Mouse (Mus musculus): ENCODE data around the gene Rabep2. TPM values are rescaled to one million over a fixed set of nuclear protein-coding genes. Genes with fewer than 3 reads are reported as not detected.

The Rabep2 gene
- polyA plus RNA-seq, 1 experiment from 2014 or later: 19.1 TPM

- ATAC-seq (ENCODE audit: extremely low read depth, insufficient number of reproducible peaks, low FRiP score, low TSS enrichment): 0 out of 2 replicates have a peak, but pooled peaks have one; percentile 21
- peaks cover 38% of the 10 kb centered on the region for H3K4me1 ChIP-seq
- 11% methylated on average over 7 of the region's 7 CpGs for WGBS
- no peak overlapping the region for H3K4me3 ChIP-seq
- peaks cover 44% of the 10 kb centered on the region for H3K36me3 ChIP-seq
- H3K9me3 ChIP-seq: no peaks in the 10 kb centered on the region
- H3K27me3 ChIP-seq (replicated peaks): peaks cover 13% of the 10 kb centered on the region; the same call in 1 of the 2 replicates
- H3K27ac ChIP-seq (replicated peaks): peak overlapping the region; percentile 86
- H3K9ac ChIP-seq: peak overlapping the region; percentile 61
- H3K4me2 ChIP-seq: peak overlapping the region; percentile 4
Observed at GRCm38 (mm10) chr7:126465246-126466030, 36.9 kb downstream of the Rabep2 start.

GRCm38 (mm10) chr7:126466116-126466515, 37.6 kb downstream of the Rabep2 start:
- no peak overlapping the region for H3K4me3 ChIP-seq
- no peak overlapping the region for H3K4me2 ChIP-seq
- 55% methylated on average over 9 of the region's 9 CpGs for WGBS
- H3K27me3 ChIP-seq (replicated peaks): peaks cover 13% of the 10 kb centered on the region; the same call in 1 of the 2 replicates
- peaks cover 42% of the 10 kb centered on the region for H3K4me1 ChIP-seq
- H3K27ac ChIP-seq (replicated peaks): peak overlapping the region; percentile 86
- H3K9me3 ChIP-seq: no peaks in the 10 kb centered on the region
- peaks cover 51% of the 10 kb centered on the region for H3K36me3 ChIP-seq
- H3K9ac ChIP-seq: peak overlapping the region; percentile 61
- no peak for ATAC-seq (ENCODE audit: extremely low read depth, insufficient number of reproducible peaks, low FRiP score, low TSS enrichment)

GRCm38 (mm10) chr7:126466707-126467106, 38.1 kb downstream of the Rabep2 start:
- H3K9me3 ChIP-seq: no peaks in the 10 kb centered on the region
- H3K4me3 ChIP-seq: no peak overlapping the region
- peaks cover 57% of the 10 kb centered on the region for H3K36me3 ChIP-seq
- WGBS: 83% methylated on average over 5 of the region's 5 CpGs
- H3K9ac ChIP-seq: no peak overlapping the region
- ATAC-seq (ENCODE audit: extremely low read depth, insufficient number of reproducible peaks, low FRiP score, low TSS enrichment): no peak
- H3K4me2 ChIP-seq: no peak overlapping the region
- peaks cover 13% of the 10 kb centered on the region; the same call in 1 of the 2 replicates for H3K27me3 ChIP-seq (replicated peaks)
- peaks cover 45% of the 10 kb centered on the region for H3K4me1 ChIP-seq
- H3K27ac ChIP-seq (replicated peaks): peak overlapping the region; percentile 86

- peaks cover 62% of the 10 kb centered on the region for H3K36me3 ChIP-seq
- H3K9me3 ChIP-seq: no peaks in the 10 kb centered on the region
- WGBS: 63% methylated on average over 5 of the region's 5 CpGs
- no peak overlapping the region for H3K9ac ChIP-seq
- H3K4me1 ChIP-seq: peaks cover 45% of the 10 kb centered on the region
- no peak for ATAC-seq (ENCODE audit: extremely low read depth, insufficient number of reproducible peaks, low FRiP score, low TSS enrichment)
- H3K4me3 ChIP-seq: no peak overlapping the region
- H3K27me3 ChIP-seq (replicated peaks): peaks cover 7% of the 10 kb centered on the region; the same call in 1 of the 2 replicates
- H3K27ac ChIP-seq (replicated peaks): no peak overlapping the region
- no peak overlapping the region for H3K4me2 ChIP-seq
Observed at GRCm38 (mm10) chr7:126467271-126467670, 38.7 kb downstream of the Rabep2 start.

GRCm38 (mm10) chr7:126467834-126468627, 39.5 kb downstream of the Rabep2 start:
- H3K4me2 ChIP-seq: no peak overlapping the region
- H3K9ac ChIP-seq: no peak overlapping the region
- 86% methylated on average over 18 of the region's 18 CpGs for WGBS
- H3K4me1 ChIP-seq: peaks cover 46% of the 10 kb centered on the region
- no peak for ATAC-seq (ENCODE audit: extremely low read depth, insufficient number of reproducible peaks, low FRiP score, low TSS enrichment)
- peaks cover 70% of the 10 kb centered on the region for H3K36me3 ChIP-seq
- 0 out of 2 replicates have a peak, but pooled peaks cover under 1% of the 10 kb centered on the region for H3K27me3 ChIP-seq (replicated peaks)
- no peaks in the 10 kb centered on the region for H3K9me3 ChIP-seq
- H3K27ac ChIP-seq (replicated peaks): no peak overlapping the region
- no peak overlapping the region for H3K4me3 ChIP-seq

- Histone ChIP-seq H3K27me3 (replicated peaks) (no peaks in the 10 kb centered on the region), H3K9ac (no peak overlapping the region), H3K4me2 (no peak overlapping the region), H3K4me1 (peaks cover 42% of the 10 kb centered on the region), H3K27ac (replicated peaks) (no peak overlapping the region), H3K9me3 (no peaks in the 10 kb centered on the region), H3K4me3 (no peak overlapping the region), H3K36me3 (peaks cover 71% of the 10 kb centered on the region)
- 58% methylated on average over 6 of the region's 6 CpGs for WGBS
- ATAC-seq (ENCODE audit: extremely low read depth, insufficient number of reproducible peaks, low FRiP score, low TSS enrichment): no peak
Observed at GRCm38 (mm10) chr7:126470077-126470476, 41.5 kb downstream of the Rabep2 start.

GRCm38 (mm10) chr7:126471361-126471760, 42.8 kb downstream of the Rabep2 start:
- no peaks in the 10 kb centered on the region for H3K27me3 ChIP-seq (replicated peaks)
- no peaks in the 10 kb centered on the region for H3K9me3 ChIP-seq
- peaks cover 68% of the 10 kb centered on the region for H3K36me3 ChIP-seq
- peaks cover 38% of the 10 kb centered on the region for H3K4me1 ChIP-seq
- H3K27ac ChIP-seq (replicated peaks): no peak overlapping the region
- H3K4me2 ChIP-seq: no peak overlapping the region
- WGBS: 91% methylated on average over 5 of the region's 5 CpGs
- no peak overlapping the region for H3K9ac ChIP-seq
- no peak overlapping the region for H3K4me3 ChIP-seq
- ATAC-seq (ENCODE audit: extremely low read depth, insufficient number of reproducible peaks, low FRiP score, low TSS enrichment): no peak

GRCm38 (mm10) chr7:126471853-126472252, 43.3 kb downstream of the Rabep2 start:
- no peak for ATAC-seq (ENCODE audit: extremely low read depth, insufficient number of reproducible peaks, low FRiP score, low TSS enrichment)
- 0 out of 2 replicates have a peak overlapping the region, but pooled peaks have one; percentile 1 for H3K9ac ChIP-seq

GRCm38 (mm10) chr7:126472306-126472705, 43.7 kb downstream of the Rabep2 start:
- WGBS: 82% methylated on average over 13 of the region's 13 CpGs
- H3K9ac ChIP-seq: 0 out of 2 replicates have a peak overlapping the region, but pooled peaks have one; percentile 2
- ATAC-seq (ENCODE audit: extremely low read depth, insufficient number of reproducible peaks, low FRiP score, low TSS enrichment): no peak
- no peaks in the 10 kb centered on the region for H3K27me3 ChIP-seq (replicated peaks)
- H3K9me3 ChIP-seq: no peaks in the 10 kb centered on the region
- H3K27ac ChIP-seq (replicated peaks): no peak overlapping the region
- peaks cover 59% of the 10 kb centered on the region for H3K36me3 ChIP-seq
- no peak overlapping the region for H3K4me2 ChIP-seq
- peaks cover 31% of the 10 kb centered on the region for H3K4me1 ChIP-seq
- H3K4me3 ChIP-seq: no peak overlapping the region

More at GRCm38 (mm10) chr7:126471853-126472252, 43.3 kb downstream of the Rabep2 start:
- Histone ChIP-seq H3K27ac (replicated peaks) (no peak overlapping the region), H3K4me2 (no peak overlapping the region), H3K4me1 (peaks cover 33% of the 10 kb centered on the region), H3K36me3 (peaks cover 63% of the 10 kb centered on the region), H3K4me3 (no peak overlapping the region), H3K27me3 (replicated peaks) (no peaks in the 10 kb centered on the region), H3K9me3 (no peaks in the 10 kb centered on the region)
- 85% methylated on average over 4 of the region's 4 CpGs for WGBS

GRCm38 (mm10) chr7:126472713-126473112, 44.2 kb downstream of the Rabep2 start:
- Histone ChIP-seq H3K36me3 (peaks cover 55% of the 10 kb centered on the region), H3K9me3 (no peaks in the 10 kb centered on the region), H3K4me2 (no peak overlapping the region), H3K27ac (replicated peaks) (no peak overlapping the region), H3K27me3 (replicated peaks) (no peaks in the 10 kb centered on the region), H3K4me3 (no peak overlapping the region), H3K9ac (0 out of 2 replicates have a peak overlapping the region, but pooled peaks have one; percentile 2), H3K4me1 (peaks cover 31% of the 10 kb centered on the region)
- 89% methylated on average over 16 of the region's 16 CpGs for WGBS
- no peak for ATAC-seq (ENCODE audit: extremely low read depth, insufficient number of reproducible peaks, low FRiP score, low TSS enrichment)

GRCm38 (mm10) chr7:126473470-126474086, 45.0 kb downstream of the Rabep2 start:
- Histone ChIP-seq H3K4me1 (peaks cover 31% of the 10 kb centered on the region), H3K9me3 (no peaks in the 10 kb centered on the region), H3K9ac (peak overlapping the region; percentile 99), H3K4me3 (peak overlapping the region; percentile 94), H3K36me3 (peaks cover 46% of the 10 kb centered on the region), H3K4me2 (peak overlapping the region; percentile 93), H3K27me3 (replicated peaks) (no peaks in the 10 kb centered on the region), H3K27ac (replicated peaks) (no peak overlapping the region; the same call in 1 of the 2 replicates)
- WGBS: 77% methylated on average over 9 of the region's 9 CpGs
- no peak for ATAC-seq (ENCODE audit: extremely low read depth, insufficient number of reproducible peaks, low FRiP score, low TSS enrichment)

Measured in heart, embryonic 13.5 days (tissue).